Mouse (Mus musculus): ENCODE results near the gene Cby3. TPM values are rescaled to one million over a fixed set of nuclear protein-coding genes. Genes with fewer than 3 reads are reported as not detected.
"Not testable (repeated sequence)": the region's sequence is repeated elsewhere in the genome, so short reads cannot be mapped to it uniquely, and the experiment has no call there.

Gene Cby3
- total RNA-seq (2021) = not detected
- long read RNA-seq, experiment 1, partial matches to known transcripts = 1 of 1 reads
- long read RNA-seq, experiment 1, other reads (novel, unspliced or antisense) = 0 of 1 reads
- long read RNA-seq, experiment 2 = 0 reads

DNA sequence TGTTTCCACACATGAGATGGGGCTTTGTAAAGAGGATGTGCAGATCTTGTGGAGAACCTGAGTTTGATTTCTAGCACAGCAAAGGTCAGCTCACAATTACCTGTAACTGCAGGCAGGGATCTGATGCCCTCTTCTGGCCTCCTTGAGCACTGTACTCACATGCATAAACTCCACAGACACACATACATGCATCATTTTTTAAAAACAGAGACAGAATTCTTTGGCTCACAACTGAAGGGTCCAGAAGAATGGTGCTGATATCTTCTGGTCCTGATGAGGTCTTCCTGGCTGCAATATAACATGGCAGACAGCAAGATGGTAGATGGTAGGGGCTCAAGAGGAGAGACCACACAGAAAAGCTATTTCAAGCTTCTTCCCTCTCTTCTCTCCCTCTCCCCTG is at the start of gene Cby3:
TSS of gene Cby3 (plus strand) at position 301 of the 400 bp plus-strand sequence.
- intact Hi-C loops (cut with DNase I) = no loop called here
- DNase-seq = no peak

GRCm38 (mm10) chr11:50312803-50313202 is 41.5 kb upstream of the Cby3 start:
- no peak for DNase-seq
- intact Hi-C loops (cut with DNase I) = no loop called here

DNA sequence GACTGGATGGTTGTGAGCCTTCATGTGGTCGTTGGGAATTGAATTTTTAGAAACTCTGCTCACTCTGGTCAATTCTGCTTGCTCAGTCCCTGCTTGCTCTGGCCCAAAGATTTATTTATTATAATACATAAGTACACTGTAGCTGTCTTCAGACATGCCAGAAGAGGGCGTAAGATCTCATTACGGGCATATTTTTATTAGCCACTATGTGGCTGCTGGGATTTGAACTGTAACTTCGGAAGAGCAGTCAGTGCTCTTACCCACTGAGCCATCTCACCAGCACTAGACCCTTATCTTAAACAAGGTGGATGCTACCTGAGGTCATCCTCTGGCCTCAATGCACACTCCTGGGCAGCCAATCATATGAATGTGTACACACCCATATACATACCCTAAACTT is 34.9 kb upstream of the Cby3 start:
- intact Hi-C loops (cut with DNase I); DNase-seq: not testable (repeated sequence)

DNA sequence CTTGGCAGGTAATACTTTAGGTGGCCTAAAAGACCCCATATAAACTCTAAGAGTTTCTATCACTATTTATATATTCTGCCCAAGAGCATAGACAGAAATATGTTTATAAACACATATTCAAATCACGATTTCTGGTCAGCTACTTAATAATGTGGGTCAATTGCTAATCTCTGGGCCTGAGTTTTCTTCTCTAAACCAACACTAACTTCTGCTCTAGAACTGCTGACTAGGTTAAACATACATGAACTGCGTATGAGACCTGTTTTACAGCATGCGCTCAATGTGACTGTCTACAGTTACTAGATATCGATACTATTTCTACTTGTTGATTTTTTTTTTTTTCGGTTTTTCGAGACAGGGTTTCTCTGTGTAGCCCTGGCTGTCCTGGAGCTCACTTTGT is 33.0 kb upstream of the Cby3 start:
- intact Hi-C loops (cut with DNase I) = no loop called here
- no peak for DNase-seq

GRCm38 (mm10) chr11:50322345-50322744 is 31.9 kb upstream of the Cby3 start:
- intact Hi-C loops (cut with DNase I) = no loop called here

DNA sequence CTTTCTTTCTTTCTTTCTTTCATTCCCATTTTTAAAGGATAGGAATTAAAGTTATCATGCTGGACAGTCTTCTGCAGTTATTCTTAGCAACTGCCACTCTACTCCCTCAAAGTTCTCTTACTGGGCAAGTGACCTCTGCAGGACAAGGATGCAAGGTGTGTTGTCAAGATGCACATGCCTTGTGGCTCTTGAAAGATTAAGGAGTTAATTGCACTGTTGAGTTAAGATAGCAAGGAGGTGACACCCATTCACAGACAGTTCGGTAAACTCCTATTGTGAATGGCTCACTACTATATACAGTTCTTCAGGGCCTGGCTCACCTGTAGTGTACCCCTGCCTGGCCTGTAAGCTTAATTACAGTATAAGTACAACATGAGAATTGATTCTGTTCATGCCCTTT is 30.4 kb upstream of the Cby3 start:
- intact Hi-C loops (cut with DNase I) = loop anchor here (2.0 kb wide), 1 partner anchor 33 kb away; no protein-coding TSS in a partner anchor

More at GRCm38 (mm10) chr11:50322345-50322744, 31.9 kb upstream of the Cby3 start:
- DNase-seq = no peak

GRCm38 (mm10) chr11:50324751-50325471 is 29.4 kb upstream of the Cby3 start:
- DNase-seq = no peak
- intact Hi-C loops (cut with DNase I) = loop anchor here (2.0 to 5.0 kb wide), 2 partner anchors 34 to 37 kb away; no protein-coding TSS in a partner anchor

More for the DNA sequence above, 30.4 kb upstream of the Cby3 start:
- no peak for DNase-seq

- peak; percentile 96 to 98 for DNase-seq
- intact Hi-C loops (cut with DNase I) = loop anchor here (2.0 to 5.0 kb wide), 2 partner anchors 35 to 37 kb away; no protein-coding TSS in a partner anchor
Measured at GRCm38 (mm10) chr11:50325496-50326301, 28.6 kb upstream of the Cby3 start, which contains the start of gene Canx. Canx (minus strand) TSS chr11:50325673.

- no peak for DNase-seq
Measured at GRCm38 (mm10) chr11:50326302-50326966, 27.8 kb upstream of the Cby3 start.

DNA sequence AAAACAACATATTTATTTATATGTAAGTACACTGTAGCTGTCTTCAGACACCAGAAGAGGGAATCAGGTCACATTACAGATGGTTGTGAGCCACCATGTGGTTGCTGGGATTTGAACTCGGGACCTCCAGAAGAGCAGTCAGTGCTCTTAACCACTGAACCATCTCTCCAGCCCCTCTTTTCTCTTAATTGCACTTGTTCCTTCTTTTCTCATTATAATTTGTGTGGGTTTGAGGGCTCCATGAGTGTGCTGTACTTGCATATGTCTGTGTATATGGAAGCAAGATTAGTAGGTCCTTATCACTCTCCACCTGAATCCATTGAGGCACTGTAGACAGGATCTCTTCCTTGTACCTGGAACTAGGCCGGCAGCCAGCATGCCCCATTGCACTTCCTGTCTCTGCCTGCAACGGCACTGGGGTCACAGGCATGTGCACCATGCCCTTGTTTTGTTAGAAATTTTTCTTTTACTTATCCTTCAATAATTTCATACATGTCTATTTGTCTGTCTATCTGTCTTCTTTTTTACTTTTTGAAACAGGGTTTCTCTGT is 26.1 kb upstream of the Cby3 start:
- intact Hi-C loops (cut with DNase I) = loop anchor here (5.0 kb wide), 1 partner anchor 34 kb away; no protein-coding TSS in a partner anchor
- DNase-seq = no peak

More at GRCm38 (mm10) chr11:50326302-50326966, 27.8 kb upstream of the Cby3 start:
- intact Hi-C loops (cut with DNase I) = loop anchor here (5.0 kb wide), 1 partner anchor 36 kb away; no protein-coding TSS in a partner anchor

DNA sequence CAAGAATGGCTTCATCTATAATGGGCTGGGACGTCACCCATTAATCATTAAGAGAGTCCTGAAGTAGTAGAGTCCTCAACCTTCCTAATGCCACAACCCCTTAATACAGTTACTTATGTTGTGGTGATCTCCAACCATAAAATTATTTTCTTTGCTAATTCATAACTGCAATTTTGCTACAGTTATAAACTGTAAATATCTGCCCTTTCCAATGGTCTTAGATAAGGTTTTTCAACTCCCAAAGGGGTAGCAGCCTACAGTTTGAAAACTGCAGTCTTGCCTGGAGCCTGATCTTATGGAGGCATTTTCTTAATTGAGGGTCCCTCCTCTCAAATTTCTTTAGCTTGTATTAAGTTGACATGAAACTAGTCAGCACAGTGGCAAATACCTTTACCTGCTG is 24.9 kb upstream of the Cby3 start:
- intact Hi-C loops (cut with DNase I) = loop anchor here (5.0 kb wide), 1 partner anchor 33 kb away; no protein-coding TSS in a partner anchor

GRCm38 (mm10) chr11:50333181-50333580 is 21.1 kb upstream of the Cby3 start:
- DNase-seq = no peak
- intact Hi-C loops (cut with DNase I) = no loop called here

More for the DNA sequence above, 24.9 kb upstream of the Cby3 start:
- DNase-seq = no peak

- DNase-seq = no peak
- intact Hi-C loops (cut with DNase I) = no loop called here
Measured at GRCm38 (mm10) chr11:50336126-50336525, 18.1 kb upstream of the Cby3 start.

DNA sequence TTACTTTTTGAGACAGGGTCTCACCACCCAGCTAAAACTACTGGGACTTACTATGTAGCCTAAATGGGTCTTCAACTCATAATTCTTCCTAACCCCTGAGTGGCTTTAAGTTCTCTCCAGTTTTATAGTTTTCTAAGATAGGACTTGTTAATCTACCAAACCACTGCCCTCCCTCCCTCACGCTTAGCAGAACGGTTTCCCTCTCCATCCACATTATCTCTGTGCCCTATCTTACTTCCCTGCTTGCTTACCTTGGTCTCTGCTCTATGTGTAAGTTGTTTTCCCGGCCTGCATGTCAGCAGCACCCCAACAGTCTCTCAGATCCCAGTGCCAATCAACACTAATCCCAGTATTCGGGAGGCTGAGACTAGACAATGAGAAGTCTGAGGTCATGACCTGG is 17.4 kb upstream of the Cby3 start:
- no peak for DNase-seq
- intact Hi-C loops (cut with DNase I) = no loop called here

DNA sequence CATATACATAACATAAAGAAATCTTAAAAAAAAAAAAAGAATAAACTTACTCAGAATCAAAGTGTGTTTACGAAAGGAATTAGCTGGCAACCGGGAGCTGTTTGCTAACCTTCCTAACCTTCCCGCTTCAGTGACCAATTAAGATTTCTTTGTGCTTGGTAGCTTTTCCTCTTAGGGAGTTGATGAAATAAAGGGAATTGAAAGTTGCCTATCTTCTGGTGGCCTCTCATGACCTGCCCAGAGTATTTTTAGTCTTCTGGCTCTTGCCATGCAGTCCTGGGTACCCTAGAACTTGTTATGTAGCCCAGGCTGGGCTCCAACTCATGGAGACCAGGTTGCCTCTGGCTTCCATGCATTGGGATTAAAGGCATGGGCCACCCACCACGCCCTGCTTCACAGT is 8.8 kb upstream of the Cby3 start:
- no peak for DNase-seq
- intact Hi-C loops (cut with DNase I) = no loop called here

- DNase-seq = no peak
- intact Hi-C loops (cut with DNase I) = no loop called here
Measured at GRCm38 (mm10) chr11:50346256-50347032, 7.8 kb upstream of the Cby3 start.

- no peak for DNase-seq
Measured at GRCm38 (mm10) chr11:50352177-50352576, 2.1 kb upstream of the Cby3 start.

GRCm38 (mm10) chr11:50354851-50355250 is 589 bp downstream of the Cby3 start:
- DNase-seq = no peak
- intact Hi-C loops (cut with DNase I) = no loop called here

More at GRCm38 (mm10) chr11:50352177-50352576, 2.1 kb upstream of the Cby3 start:
- intact Hi-C loops (cut with DNase I) = no loop called here

GRCm38 (mm10) chr11:50355395-50355794 is 1.1 kb downstream of the Cby3 start:
- intact Hi-C loops (cut with DNase I) = no loop called here
- no peak for DNase-seq
